ENCODE assay signal across 8 mouse cellular contexts in genomic region chr7:144939344-144940002, GRCm38 (mm10). TPM values are rescaled to one million over a fixed set of nuclear protein-coding genes. Genes with fewer than 3 reads are reported as not detected.
DNase-seq lines count a peak whose midpoint lies in the region; ATAC-seq and TF ChIP-seq lines count a peak whose summit lies in the region.

Ccnd1 (minus strand) TSS chr7:144939925.

- no peaks in the 10 kb centered on the region for H3K9me3 ChIP-seq in forebrain, embryonic 16.5 days (ENCODE audit: control insufficient read depth, low read length)
- no peaks in the 10 kb centered on the region for H3K9me3 ChIP-seq in hindbrain, embryonic 10.5 days
- H3K9me3 ChIP-seq in stomach, embryonic 14.5 days (ENCODE audit: control insufficient read depth, low read depth, low read length) = no peaks in the 10 kb centered on the region

- H3K27me3 ChIP-seq in cerebellum, adult 2 months (ENCODE audit: control insufficient read depth, insufficient read depth, low read length) = peaks cover 3% of the 10 kb centered on the region; the same call in 1 of the 2 replicates
- H3K27me3 ChIP-seq in forebrain, embryonic 16.5 days (replicated peaks; ENCODE audit: control insufficient read depth, insufficient read depth, low read length) = peaks cover 40% of the 10 kb centered on the region
- peaks cover 21% of the 10 kb centered on the region for H3K27me3 ChIP-seq in hindbrain, embryonic 10.5 days (ENCODE audit: insufficient read depth, poor library complexity, severe bottlenecking)
- peaks cover 3% of the 10 kb centered on the region; the same call in 1 of the 2 replicates for H3K27me3 ChIP-seq in stomach, embryonic 14.5 days (ENCODE audit: control insufficient read depth, insufficient read depth, low read length)

- TF ChIP-seq CTCF in cerebellum, adult 2 months (IDR thresholded peaks at IDR 0.05; ENCODE audit: borderline replicate concordance, insufficient read depth, low read depth, low read length) = no peak

- no peaks in the 10 kb centered on the region for H3K36me3 ChIP-seq in forebrain, embryonic 16.5 days (ENCODE audit: control insufficient read depth, insufficient read depth)
- peaks cover 36% of the 10 kb centered on the region for H3K36me3 ChIP-seq in hindbrain, embryonic 10.5 days
- H3K36me3 ChIP-seq in stomach, embryonic 14.5 days (ENCODE audit: control insufficient read depth, insufficient read depth, low read length) = peaks cover 15% of the 10 kb centered on the region

- peak within 1 kb of the TSS; percentile 66 for H3K9ac ChIP-seq in forebrain, embryonic 16.5 days (replicated peaks; ENCODE audit: low read depth, low read length)
- H3K9ac ChIP-seq in stomach, embryonic 14.5 days (replicated peaks; ENCODE audit: low read depth, low read length) = peak within 1 kb of the TSS; percentile 51

- DNase-seq in cerebellum, adult 2 months = peak; percentile 46 to 56
- no peak for DNase-seq in cerebellum, adult 9-11 months
- peak; percentile 81 to 87 for DNase-seq in adrenal gland, postnatal 36 days
- DNase-seq in hindbrain, embryonic 10.5 days (ENCODE audit: low spot score) = peak; percentile 91
- no peak for DNase-seq in layer of hippocampus, postnatal 14 days (ENCODE audit: low spot score in 2 of 2)
- DNase-seq in lung, postnatal 14 days = peak; percentile 71

- H3K27ac ChIP-seq in cerebellum, adult 2 months (ENCODE audit: insufficient read depth, low read length) = no peak within 1 kb of the TSS
- peak within 1 kb of the TSS; percentile 56 for H3K27ac ChIP-seq in forebrain, embryonic 16.5 days (ENCODE audit: low read length)
- H3K27ac ChIP-seq in hindbrain, embryonic 10.5 days = peak within 1 kb of the TSS; percentile 97
- H3K27ac ChIP-seq in stomach, embryonic 14.5 days (ENCODE audit: low read length) = peak within 1 kb of the TSS; percentile 66

- TF ChIP-seq POLR2A in cerebellum, adult 2 months (IDR thresholded peaks at IDR 0.05; ENCODE audit: borderline replicate concordance, insufficient read depth, low read length) = no peak; the same call in 1 of the 2 replicates

- H3K4me2 ChIP-seq in forebrain, embryonic 16.5 days (ENCODE audit: low read length) = peak within 1 kb of the TSS; percentile 92
- peak within 1 kb of the TSS; percentile 96 for H3K4me2 ChIP-seq in stomach, embryonic 14.5 days (replicated peaks; ENCODE audit: low read depth, low read length)

- peaks cover 20% of the 10 kb centered on the region for H3K4me1 ChIP-seq in cerebellum, adult 2 months (ENCODE audit: control insufficient read depth, insufficient read depth, low read length)
- H3K4me1 ChIP-seq in forebrain, embryonic 16.5 days (replicated peaks; ENCODE audit: control insufficient read depth, insufficient read depth, low read length) = peaks cover 62% of the 10 kb centered on the region
- peaks cover 87% of the 10 kb centered on the region for H3K4me1 ChIP-seq in hindbrain, embryonic 10.5 days (replicated peaks)
- H3K4me1 ChIP-seq in stomach, embryonic 14.5 days (ENCODE audit: control insufficient read depth, insufficient read depth, low read length) = peaks cover 22% of the 10 kb centered on the region

- peak; percentile 46 for ATAC-seq in forebrain, embryonic 16.5 days
- ATAC-seq in stomach, embryonic 14.5 days (ENCODE audit: insufficient number of reproducible peaks, insufficient read depth, low FRiP score, low read depth) = peak; percentile 43; the same call in 1 of the 2 replicates

- WGBS in cerebellum, adult 2 months = under 1% methylated on average over 43 of the region's 45 CpGs
- under 1% methylated on average over 39 of the region's 45 CpGs for WGBS in forebrain, embryonic 16.5 days
- under 1% methylated on average over 44 of the region's 45 CpGs for WGBS in hindbrain, embryonic 10.5 days
- under 1% methylated on average over 40 of the region's 45 CpGs for WGBS in stomach, embryonic 14.5 days

- H3K4me3 ChIP-seq in cerebellum, adult 2 months (replicated peaks; ENCODE audit: insufficient read depth, low read depth, low read length) = peak within 1 kb of the TSS; percentile 87
- peak within 1 kb of the TSS; percentile 57 for H3K4me3 ChIP-seq in forebrain, embryonic 16.5 days (replicated peaks; ENCODE audit: low read length)
- H3K4me3 ChIP-seq in hindbrain, embryonic 10.5 days = peak within 1 kb of the TSS; percentile 86
- peak within 1 kb of the TSS; percentile 49 for H3K4me3 ChIP-seq in stomach, embryonic 14.5 days (ENCODE audit: low read depth, low read length)

RNA-seq across cellular contexts. Expression of gene Ccnd1, which starts in this region (rescaled TPM):
- polyA plus RNA-seq in cerebellum, adult 2 months (2012; rRNA removed) = 21.8 and 23.1 TPM in 2 replicates
- 100 to 1,000 TPM; 121 to 178 TPM for total RNA-seq in adrenal gland, postnatal 36 days (2021)
- 31.4 and 40.7 TPM in 2 replicates for polyA plus RNA-seq in forebrain, embryonic 16.5 days (2015; fragmentation: Nextera tagmentation; extraction: Ambion mirVana)
- polyA plus RNA-seq in hindbrain, embryonic 10.5 days (2016; fragmentation: Nextera tagmentation; extraction: Ambion mirVana) = 166 and 220 TPM in 2 replicates
- total RNA-seq in layer of hippocampus, postnatal 14 days (2021) = 10 to 100 TPM; 29.0 to 29.6 TPM
- polyA plus RNA-seq in stomach, embryonic 14.5 days (2014; fragmentation: Nextera tagmentation; extraction: Ambion mirVana) = 82.9 and 95.3 TPM in 2 replicates

Comparison
In these comparisons a context has a peak if more than half of its experiments do, and no peak if none do; other contexts are left out.
1. DNase-seq: peak in cerebellum, adult 2 months (2 of 2), adrenal gland, postnatal 36 days (2 of 2), hindbrain, embryonic 10.5 days (single experiment) and lung, postnatal 14 days (single experiment); none in cerebellum, adult 9-11 months (single experiment) and layer of hippocampus, postnatal 14 days (0 of 2).
2. Peak in every context shown above with its lines, with median percentiles within 50 percentile points of each other: H3K4me3 ChIP-seq.